Mouse (Mus musculus): Measurements from ENCODE around the gene Gimap3. TPM values are rescaled to one million over a fixed set of nuclear protein-coding genes. Genes with fewer than 3 reads are reported as not detected.

Gimap3 gene
- 2,001 TPM for polyA plus RNA-seq (2017; shearing (Covaris generic))

GRCm38 (mm10) chr6:48770696-48771095 lies at the start of gene Gimap3:
Gimap3 (minus strand) TSS chr6:48770851.

GRCm38 (mm10) chr6:48745959-48746889 lies 24.4 kb downstream of the Gimap3 start, which contains the start of gene Gimap5:
Gimap5 (plus strand) TSS chr6:48746197.

DNA sequence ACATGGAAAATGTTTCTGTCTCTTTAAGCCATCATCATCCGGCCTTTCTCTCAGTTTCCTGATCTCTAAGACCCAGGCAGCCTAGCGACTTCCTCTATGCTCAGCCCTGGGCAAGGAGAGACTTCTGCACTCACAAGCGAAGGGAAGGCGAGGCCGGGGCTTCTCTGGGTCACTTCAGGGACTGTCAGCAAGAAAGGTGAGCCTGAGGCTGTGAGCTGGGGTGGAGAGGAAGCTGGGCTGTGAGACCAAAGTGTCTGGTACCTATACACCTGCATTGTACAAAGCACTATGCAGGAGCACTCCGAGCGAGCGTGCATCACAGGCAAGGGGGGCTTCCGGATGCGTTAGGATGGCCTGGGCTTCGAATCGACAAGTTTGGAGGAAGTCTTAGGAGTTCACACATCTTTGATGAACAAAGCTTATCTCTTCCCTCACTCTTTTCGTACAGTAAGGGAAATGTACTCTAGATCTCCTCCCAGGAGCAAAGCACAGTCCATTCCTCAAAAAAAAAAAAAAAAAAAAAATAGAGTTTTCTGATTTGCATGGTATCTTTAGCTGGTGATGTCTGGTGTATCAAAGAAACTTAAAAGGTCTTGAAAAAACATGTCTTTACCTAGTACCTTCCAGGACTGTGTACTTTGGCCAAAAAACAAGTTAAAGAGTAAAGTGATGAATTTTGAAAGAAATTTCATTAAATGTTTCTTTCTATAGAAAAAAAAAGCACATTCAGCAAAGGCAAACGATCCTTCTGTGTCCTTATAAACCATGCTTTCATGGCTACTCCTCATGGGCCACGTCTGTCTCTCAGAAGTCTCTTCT lies 31.5 kb downstream of the Gimap3 start, which contains the start of gene Gimap1:
Gene Gimap1 (plus strand): TSS at position 94 of the 819 bp plus-strand sequence.

DNA sequence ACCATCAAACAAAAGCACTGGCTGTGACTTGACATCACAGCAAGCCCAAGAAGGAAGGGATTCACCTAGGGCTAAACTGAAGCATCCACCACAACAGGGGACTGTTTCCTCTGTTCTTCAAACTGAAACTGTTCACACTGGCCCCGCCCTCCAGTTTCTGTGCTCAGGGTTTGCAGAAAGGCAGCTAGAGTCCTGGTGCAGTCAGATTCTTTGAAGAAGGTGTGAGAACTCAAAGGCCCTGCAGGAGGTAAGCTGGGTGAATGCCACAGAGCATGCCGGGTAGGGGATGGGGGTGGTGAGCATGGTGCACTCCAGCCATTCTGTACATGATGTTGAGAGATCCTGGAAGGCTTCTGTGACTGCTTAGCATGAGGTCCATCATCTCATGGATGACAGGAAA lies 52.2 kb downstream of the Gimap3 start, which contains the start of the genes Gm28053 and Gimap7:
Gene Gm28053 (plus strand): TSS at position 153 of the 400 bp plus-strand sequence.
Gene Gimap7 (plus strand): TSS at position 167 of the 400 bp plus-strand sequence.

Other genes starting within 250 kb of the Gimap3 start
- 0.24 TPM for gene Atp6v0e2, start 233.2 kb downstream of the Gimap3 start, polyA plus RNA-seq (2017; shearing (Covaris generic))
- 44.5 TPM for gene Lrrc61, start 216.1 kb downstream of the Gimap3 start, polyA plus RNA-seq (2017; shearing (Covaris generic))
- 0.17 TPM for gene Rarres2, start 198.1 kb downstream of the Gimap3 start, polyA plus RNA-seq (2017; shearing (Covaris generic))
- gene Gm45021, start 181.2 kb downstream of the Gimap3 start, polyA plus RNA-seq (2017; shearing (Covaris generic)): not detected
- 2.7 TPM for gene Repin1, start 177.0 kb downstream of the Gimap3 start, polyA plus RNA-seq (2017; shearing (Covaris generic))
- gene Gm44965, start 176.9 kb downstream of the Gimap3 start, polyA plus RNA-seq (2017; shearing (Covaris generic)): not detected
- gene Zfp775, start 168.8 kb downstream of the Gimap3 start, polyA plus RNA-seq (2017; shearing (Covaris generic)): 9.4 TPM
- gene AI854703, start 144.1 kb downstream of the Gimap3 start, polyA plus RNA-seq (2017; shearing (Covaris generic)): 4.3 TPM
- gene Gimap8, start 123.6 kb downstream of the Gimap3 start, polyA plus RNA-seq (2017; shearing (Covaris generic)): 154 TPM
- 297 TPM for gene Gimap9, start 94.7 kb downstream of the Gimap3 start, polyA plus RNA-seq (2017; shearing (Covaris generic))
- gene Gimap4, start 86.3 kb downstream of the Gimap3 start, polyA plus RNA-seq (2017; shearing (Covaris generic)): 1,429 TPM
- gene Gimap6, start 62.6 kb downstream of the Gimap3 start, polyA plus RNA-seq (2017; shearing (Covaris generic)): 921 TPM
- gene Gm28053, start 52.2 kb downstream of the Gimap3 start, polyA plus RNA-seq (2017; shearing (Covaris generic)): 25.5 TPM
- 299 TPM for gene Gimap7, start 52.2 kb downstream of the Gimap3 start, polyA plus RNA-seq (2017; shearing (Covaris generic))
- gene Gimap1, start 31.8 kb downstream of the Gimap3 start, polyA plus RNA-seq (2017; shearing (Covaris generic)): 563 TPM
- 207 TPM for gene Gimap5, start 24.7 kb downstream of the Gimap3 start, polyA plus RNA-seq (2017; shearing (Covaris generic))
- 5.5 TPM for gene Tmem176a, start 70.1 kb upstream of the Gimap3 start, polyA plus RNA-seq (2017; shearing (Covaris generic))
- 8.6 TPM for gene Tmem176b, start 70.6 kb upstream of the Gimap3 start, polyA plus RNA-seq (2017; shearing (Covaris generic))
- gene Aoc1, start 102.0 kb upstream of the Gimap3 start, polyA plus RNA-seq (2017; shearing (Covaris generic)): not detected
- gene 1600015I10Rik, start 159.0 kb upstream of the Gimap3 start, polyA plus RNA-seq (2017; shearing (Covaris generic)): not detected
- gene Doxl2, start 204.1 kb upstream of the Gimap3 start, polyA plus RNA-seq (2017; shearing (Covaris generic)): not detected
- gene Svs1, start 216.0 kb upstream of the Gimap3 start, polyA plus RNA-seq (2017; shearing (Covaris generic)): not detected

All from CD4-positive, CD25-positive, alpha-beta regulatory T cell (primary cell).